Mouse (Mus musculus) central nervous system, embryonic 18 days (tissue): ENCODE results near the gene Gm20906. TPM values are rescaled to one million over a fixed set of nuclear protein-coding genes. Genes with fewer than 3 reads are reported as not detected.

Source experiments
- polyA plus RNA-seq: library from polyadenylated mRNA; depleted of rRNA; stranded (reverse); fragments of >200 nt; gene quantifications from 2 replicates; pipeline ENCODE4 v1.2.3, GENCODE M21; 2012; rRNA removed

Gene Gm20906
- not detected in 2 replicates for polyA plus RNA-seq

GRCm38 (mm10) chrY:87550666-87551065 lies at the start of gene Gm20906:
Gene Gm20906 (plus strand): TSS chrY:87550966.

